Mouse (Mus musculus) Patski (cell line): Measurements from ENCODE around the gene Spn. TPM values are rescaled to one million over a fixed set of nuclear protein-coding genes. Genes with fewer than 3 reads are reported as not detected.

Experiments used
- ATAC-seq: fragments of 100-300 bp; one replicate; pipeline ENCODE4 v1.8.0; 2021
- CTCF ChIA-PET: fragments of 350-600 bp; sonication (Branson Sonifier 250); formaldehyde crosslinking; loops from one replicate; lab custom pipeline; 2022; ENCODE audit warnings: inconsistent platforms; lab: Charles Lee
- POLR2A ChIA-PET: fragments of 350-600 bp; sonication (Branson Sonifier 250); formaldehyde crosslinking; loops from one replicate; lab custom pipeline; 2022; ENCODE audit warnings: antibody characterized with exemption, inconsistent platforms; lab: Charles Lee
- DNase-seq: peaks from one replicate; pipeline ENCODE4 v3.0.0-alpha.2; 2011; ENCODE audit warnings: low read depth, low spot score
- H3K27me3 ChIP-seq: fragments of 371-371 bp; one replicate; pipeline ENCODE4 v1.5.1; 2021
- CTCF ChIP-seq: fragments of 100-300 bp; IDR thresholded peaks from one replicate; pipeline ENCODE4 v1.5.1; 2021
- in situ Hi-C: fragments of 300-500 bp; cut with MboI; formaldehyde crosslinking; loops from 3 replicates; pipeline ENCODE4 v1.11.1; 2018; ENCODE audit warnings: low pct_unique_long_range_greater_than_20kb, mixed read lengths
- polyA plus RNA-seq: library from polyadenylated mRNA; unstranded; gene quantifications from one replicate; pipeline ENCODE4 v1.2.3, GENCODE M21; 2021

The Spn gene
- polyA plus RNA-seq, 1 experiment from 2014 or later: 0.21 TPM

DNA sequence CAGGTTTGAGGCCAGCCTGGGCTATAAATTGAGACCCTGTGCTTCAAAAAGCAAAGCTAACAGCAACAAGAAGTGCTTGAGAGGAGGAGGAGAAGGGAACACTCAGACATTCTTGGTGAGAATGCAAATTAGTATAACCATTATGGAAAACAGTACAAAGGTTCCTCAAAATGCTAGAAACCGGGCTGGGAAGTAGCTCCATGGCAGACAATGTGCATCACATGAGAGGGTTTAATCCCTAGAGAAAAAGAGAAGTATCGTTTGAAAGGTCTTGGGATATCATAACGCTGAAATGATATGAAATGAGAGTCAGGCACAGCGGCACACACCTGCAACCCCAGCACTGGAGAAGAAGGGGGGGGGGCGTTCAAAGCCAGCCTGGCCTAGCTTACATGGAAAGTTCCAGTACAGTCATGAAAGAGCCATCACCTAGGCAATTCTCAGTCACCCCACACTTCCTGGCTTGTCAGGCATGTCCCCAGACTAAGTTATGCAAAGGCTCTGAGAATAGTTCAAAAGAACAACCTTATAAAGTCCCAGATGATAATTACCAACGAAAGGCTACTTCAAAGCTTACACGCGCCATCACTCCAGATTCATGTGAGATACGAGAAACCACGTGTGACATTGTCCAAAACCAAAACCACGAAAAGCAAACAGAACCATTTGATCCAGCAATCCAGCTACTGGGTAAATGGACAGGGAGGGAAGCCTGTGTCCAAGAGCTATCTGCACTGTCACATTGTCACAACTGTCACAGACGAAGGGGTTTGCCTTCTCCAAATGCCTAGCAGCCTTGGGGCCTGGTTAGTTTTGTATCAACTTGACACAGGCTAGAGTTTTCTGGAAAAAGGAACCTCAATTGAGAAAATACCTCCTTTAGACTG, 28.2 kb upstream of the Spn start:
- ATAC-seq (no peak), DNase-seq (no peak)
- no peaks in the 10 kb centered on the region for H3K27me3 ChIP-seq
- POLR2A ChIA-PET: no interaction called here
- CTCF ChIA-PET: no interaction called here
- in situ Hi-C loops: no loop called here
- TF ChIP-seq CTCF: no peak

GRCm38 (mm10) chr7:127164002-127164401, 26.4 kb upstream of the Spn start:
- H3K27me3 ChIP-seq: no peaks in the 10 kb centered on the region
- in situ Hi-C loops: no loop called here
- ChIA-PET CTCF (no interaction called here), POLR2A (no interaction called here)
- DNase-seq (no peak), ATAC-seq (no peak)
- no peak for TF ChIP-seq CTCF

GRCm38 (mm10) chr7:127162546-127162945, 24.9 kb upstream of the Spn start:
- no peaks in the 10 kb centered on the region for H3K27me3 ChIP-seq
- TF ChIP-seq CTCF: no peak
- in situ Hi-C loops: no loop called here
- ChIA-PET CTCF (no interaction called here), POLR2A (no interaction called here)
- DNase-seq: no peak
- no peak for ATAC-seq

- ATAC-seq (peak; percentile 47), DNase-seq (peak; percentile 31)
- H3K27me3 ChIP-seq: no peaks in the 10 kb centered on the region
- in situ Hi-C loops: no loop called here
- ChIA-PET POLR2A (no interaction called here), CTCF (interaction anchor here (1.4 kb wide), 1 partner anchor 12 kb away, joined by 6 read pairs; no protein-coding TSS in a partner anchor)
- no peak for TF ChIP-seq CTCF
Observed at GRCm38 (mm10) chr7:127157548-127157947, 19.9 kb upstream of the Spn start.

DNA sequence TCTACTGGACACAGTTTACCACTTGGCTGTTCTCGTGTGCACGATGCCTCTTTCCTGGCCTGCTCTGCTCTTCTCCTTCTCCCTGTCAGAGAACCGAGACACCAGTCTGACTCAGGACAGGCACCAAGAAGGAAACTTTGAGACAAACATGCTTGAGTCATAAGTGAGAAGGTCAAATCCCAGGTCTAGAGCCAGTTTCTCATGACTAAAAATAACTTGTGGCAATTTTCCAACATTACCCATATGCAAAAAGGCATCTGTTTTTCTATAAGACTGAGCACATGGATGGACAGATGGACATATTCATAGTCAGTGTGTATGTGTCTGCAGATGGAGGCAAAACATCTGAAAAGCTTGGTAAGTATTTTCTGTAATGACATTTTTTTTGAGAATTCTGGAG, 15.9 kb upstream of the Spn start:
- ChIA-PET CTCF (interaction anchor here (1.3 kb wide), 1 partner anchor 24 kb away, joined by 4 read pairs; no protein-coding TSS in a partner anchor), POLR2A (interaction anchor here (1.4 kb wide), 1 partner anchor 20 kb away, joined by 3 read pairs; no protein-coding TSS in a partner anchor)
- ATAC-seq (no peak), DNase-seq (no peak)
- no peaks in the 10 kb centered on the region for H3K27me3 ChIP-seq
- TF ChIP-seq CTCF: no peak
- in situ Hi-C loops: no loop called here

DNA sequence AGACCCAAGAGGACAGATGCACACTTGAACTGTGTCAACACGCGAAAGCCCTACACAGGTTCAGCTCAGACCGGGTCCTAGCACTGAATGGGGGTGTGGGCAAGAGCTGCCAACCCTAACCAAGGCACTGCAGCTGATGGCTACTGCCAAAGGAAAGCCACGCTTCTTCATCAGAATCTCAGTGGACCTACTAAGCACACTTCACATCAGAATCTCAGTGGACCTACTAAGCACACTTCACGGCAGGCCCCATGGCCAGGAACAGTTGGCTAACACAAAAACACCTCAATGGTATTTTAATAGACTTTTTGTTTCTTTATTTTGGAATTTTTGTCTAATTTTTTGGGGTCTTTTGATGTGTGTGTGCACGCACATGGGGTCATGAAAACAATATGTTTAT, 14.8 kb upstream of the Spn start:
- ATAC-seq: no peak
- no peak for DNase-seq
- TF ChIP-seq CTCF: no peak
- ChIA-PET POLR2A (no interaction called here), CTCF (interaction anchor here (0.7 to 1.3 kb wide), 2 partner anchors 23 to 38 kb away, joined by 3 to 4 read pairs; no protein-coding TSS in a partner anchor)
- in situ Hi-C loops: no loop called here
- no peaks in the 10 kb centered on the region for H3K27me3 ChIP-seq

GRCm38 (mm10) chr7:127147901-127148300, 10.3 kb upstream of the Spn start:
- TF ChIP-seq CTCF: no peak
- ATAC-seq: no peak
- DNase-seq: no peak
- in situ Hi-C loops: no loop called here
- ChIA-PET POLR2A (interaction anchor here (0.5 kb wide), 1 partner anchor 23 kb away, joined by 4 read pairs; no protein-coding TSS in a partner anchor), CTCF (interaction anchor here (1.1 to 1.7 kb wide), 2 partner anchors 11 to 23 kb away, joined by 4 to 6 read pairs; no protein-coding TSS in a partner anchor)
- H3K27me3 ChIP-seq: no peaks in the 10 kb centered on the region

DNA sequence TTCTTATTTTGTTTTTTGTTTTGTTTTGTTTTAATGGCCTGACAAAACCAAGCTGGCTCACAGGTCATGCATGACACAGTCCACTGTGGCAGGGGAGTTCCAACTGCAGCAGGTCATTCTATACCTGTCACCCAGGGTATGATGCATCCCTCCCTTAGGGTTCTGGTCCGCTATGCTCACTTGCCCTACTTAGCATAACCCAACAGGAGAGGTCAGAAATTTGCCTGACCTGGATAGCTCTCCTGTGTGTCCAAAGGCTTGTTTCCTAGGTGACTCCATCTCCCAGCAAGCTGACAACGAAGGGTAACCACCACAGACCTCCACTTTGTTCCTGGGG, 8.6 kb upstream of the Spn start:
- ChIA-PET CTCF (interaction anchor here (2.3 kb wide), 1 partner anchor 12 kb away, joined by 6 read pairs; no protein-coding TSS in a partner anchor), POLR2A (no interaction called here)
- ATAC-seq: peak; percentile 80
- in situ Hi-C loops: no loop called here
- no peak for TF ChIP-seq CTCF
- H3K27me3 ChIP-seq: no peaks in the 10 kb centered on the region
- peak; percentile 76 for DNase-seq

GRCm38 (mm10) chr7:127145387-127146266, 8.0 kb upstream of the Spn start:
- DNase-seq (no peak), ATAC-seq (no peak)
- in situ Hi-C loops: no loop called here
- H3K27me3 ChIP-seq: no peaks in the 10 kb centered on the region
- CTCF ChIA-PET: interaction anchor here (1.3 to 2.3 kb wide), 3 partner anchors 12 to 39 kb away, joined by 3 to 6 read pairs (median 3); no protein-coding TSS in a partner anchor
- TF ChIP-seq CTCF: no peak
- POLR2A ChIA-PET: no interaction called here

DNA sequence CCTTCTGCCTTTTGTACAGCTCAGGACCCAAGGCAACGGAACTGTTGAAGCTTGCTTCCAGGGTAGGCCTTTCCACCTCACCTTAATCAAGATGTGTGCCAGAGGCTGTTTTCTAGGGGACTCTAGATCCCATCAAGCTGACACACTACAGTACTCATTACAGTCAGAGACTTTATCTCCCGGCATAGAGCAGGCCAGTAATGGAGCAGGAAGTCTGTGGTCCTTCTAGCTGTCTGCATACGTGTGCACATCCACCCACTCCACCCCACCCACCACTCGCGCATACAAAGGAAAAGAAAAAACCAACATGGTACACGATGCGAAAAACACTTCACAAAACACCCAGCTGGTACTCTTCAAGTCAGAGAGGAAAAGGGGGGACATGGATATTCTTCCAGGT, 6.8 kb upstream of the Spn start:
- no peaks in the 10 kb centered on the region for H3K27me3 ChIP-seq
- POLR2A ChIA-PET: no interaction called here
- TF ChIP-seq CTCF: no peak
- CTCF ChIA-PET: interaction anchor here (1.0 to 2.5 kb wide), 5 partner anchors 13 to 70 kb away, joined by 3 to 6 read pairs (median 3); no protein-coding TSS in a partner anchor
- in situ Hi-C loops: no loop called here
- ATAC-seq (no peak), DNase-seq (no peak)
